Mouse (Mus musculus) kidney, adult 18-20 months (tissue): ENCODE results near the gene Jph2.

Experiments used
- DNase-seq: peaks from one replicate; pipeline ENCODE4 v3.0.0; 2021

Gene Jph2

DNA sequence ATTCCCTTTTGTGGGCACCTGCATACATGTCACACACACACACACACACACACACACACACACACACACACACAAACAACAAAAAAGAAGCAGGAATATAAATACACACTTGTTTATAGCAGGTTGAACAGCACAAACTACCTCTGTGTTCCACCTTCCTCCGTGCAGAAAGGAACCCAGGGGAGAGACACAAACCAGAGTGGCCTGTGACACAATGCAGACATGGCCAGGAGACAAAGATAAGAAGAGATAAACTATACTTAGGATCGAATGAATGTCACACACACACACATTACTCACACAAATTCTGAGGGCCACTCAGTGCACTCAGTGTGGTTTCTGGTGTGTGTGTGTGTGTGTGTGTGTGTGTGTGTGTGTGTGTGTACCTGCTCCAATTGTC lies 38.5 kb downstream of the Jph2 start:
- DNase-seq, result no peak

GRCm38 (mm10) chr2:163358662-163359061 lies 39.1 kb downstream of the Jph2 start:
- no peak for DNase-seq

DNA sequence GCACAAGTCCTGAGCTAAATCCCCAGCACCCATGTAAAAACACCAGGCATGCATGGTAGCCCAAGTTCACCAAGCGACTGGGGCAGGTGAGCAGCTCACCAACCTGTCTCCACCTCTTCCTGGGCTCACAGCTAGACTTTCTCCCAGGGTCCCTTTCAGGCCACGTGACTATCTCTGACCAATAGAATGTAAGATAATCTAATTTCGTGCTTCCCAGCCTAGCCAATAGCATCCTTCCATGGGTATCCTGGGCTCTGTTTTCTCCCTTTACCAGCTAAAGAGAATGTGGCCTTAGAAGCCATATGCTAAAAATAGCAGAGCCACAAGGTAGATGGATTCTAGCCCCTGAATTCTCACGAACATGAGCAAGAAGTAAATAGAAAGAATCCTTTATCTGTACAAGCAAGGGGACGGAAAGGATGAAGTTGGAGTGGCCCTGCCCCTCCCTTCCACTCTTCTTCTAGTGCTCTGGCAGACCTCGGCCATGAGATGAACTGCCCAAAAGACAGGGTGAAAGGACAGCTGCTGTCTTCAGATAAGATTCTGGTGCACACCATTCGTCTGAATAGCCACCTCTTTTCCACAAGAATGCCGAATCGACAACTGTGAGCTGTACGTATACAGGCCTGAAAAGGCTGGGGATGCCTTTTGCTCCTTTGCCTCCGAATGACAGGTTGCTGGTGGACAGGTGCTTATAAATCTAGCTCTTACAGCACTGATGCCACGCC lies 41.5 kb downstream of the Jph2 start:
- no peak for DNase-seq

- no peak for DNase-seq
These were observed 42.1 kb downstream of the Jph2 start for GRCm38 (mm10) chr2:163355666-163356065.

- DNase-seq, result no peak
These were observed 44.1 kb downstream of the Jph2 start for GRCm38 (mm10) chr2:163353731-163354130.

DNA sequence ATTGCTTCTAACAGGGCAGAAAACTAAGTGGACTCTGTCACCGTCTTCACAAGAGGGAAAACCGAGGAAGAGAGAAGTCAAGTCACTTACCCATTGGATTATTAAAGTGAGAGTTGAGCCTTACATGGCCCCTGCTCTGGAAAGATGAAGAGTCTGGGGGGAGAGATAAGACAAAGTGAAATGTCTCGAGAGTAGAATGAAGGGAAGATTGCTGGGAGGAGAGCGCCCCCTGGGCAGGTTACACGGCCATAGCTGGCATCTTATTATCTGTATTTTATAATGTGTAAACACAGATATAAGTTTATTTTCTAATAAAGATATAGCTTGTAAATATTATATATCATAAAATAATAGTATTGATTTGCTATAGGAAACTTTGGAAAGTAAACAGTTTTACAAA lies 47.4 kb downstream of the Jph2 start:
- DNase-seq, result no peak

DNA sequence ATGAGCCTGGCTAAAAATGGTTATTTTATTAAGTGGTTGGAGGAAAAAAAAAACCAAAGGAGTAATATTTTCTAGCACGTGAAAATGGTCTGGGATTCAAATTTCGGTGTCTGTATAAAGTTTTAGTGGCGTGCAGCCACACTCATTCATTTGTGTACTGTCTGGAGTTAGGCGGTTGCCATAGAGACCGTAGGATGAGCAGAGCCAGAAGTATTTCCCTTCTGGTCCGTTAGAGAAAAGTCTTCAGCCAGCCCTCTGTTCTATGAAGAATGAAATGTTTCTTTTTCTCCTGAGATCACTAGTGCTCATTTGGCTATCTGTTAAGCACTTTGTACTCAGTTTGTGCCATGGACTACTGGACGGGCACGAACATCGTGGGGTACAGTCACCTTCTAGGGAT lies 48.4 kb downstream of the Jph2 start:
- DNase-seq, result no peak

GRCm38 (mm10) chr2:163348677-163349076 lies 49.1 kb downstream of the Jph2 start:
- no peak for DNase-seq

- DNase-seq, result no peak
These were observed 50.1 kb downstream of the Jph2 start for GRCm38 (mm10) chr2:163347517-163348184.

- DNase-seq, result no peak
These were observed 51.3 kb downstream of the Jph2 start for GRCm38 (mm10) chr2:163346497-163346896.

GRCm38 (mm10) chr2:163344976-163345660 lies 52.7 kb downstream of the Jph2 start:
- no peak for DNase-seq

DNA sequence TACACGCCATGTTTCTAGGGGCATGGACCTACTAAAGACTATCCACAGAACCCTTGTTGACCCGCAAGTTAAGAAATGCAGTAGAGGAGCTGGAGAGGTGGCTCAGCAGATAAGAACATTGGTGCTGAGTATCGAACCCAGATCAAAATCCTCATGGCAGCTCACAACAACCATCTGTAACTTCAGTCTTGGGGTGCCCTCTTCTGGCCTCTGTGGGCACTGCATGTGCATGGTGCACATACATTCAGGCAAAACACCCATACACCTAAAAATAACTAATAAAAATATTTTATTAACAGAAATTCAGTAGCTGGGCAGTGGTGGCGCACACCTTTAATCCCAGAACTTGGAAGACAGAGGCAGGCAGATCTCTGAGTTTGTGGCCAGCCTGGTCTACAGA lies 54.1 kb downstream of the Jph2 start:
- DNase-seq, result peak; percentile 29

DNA sequence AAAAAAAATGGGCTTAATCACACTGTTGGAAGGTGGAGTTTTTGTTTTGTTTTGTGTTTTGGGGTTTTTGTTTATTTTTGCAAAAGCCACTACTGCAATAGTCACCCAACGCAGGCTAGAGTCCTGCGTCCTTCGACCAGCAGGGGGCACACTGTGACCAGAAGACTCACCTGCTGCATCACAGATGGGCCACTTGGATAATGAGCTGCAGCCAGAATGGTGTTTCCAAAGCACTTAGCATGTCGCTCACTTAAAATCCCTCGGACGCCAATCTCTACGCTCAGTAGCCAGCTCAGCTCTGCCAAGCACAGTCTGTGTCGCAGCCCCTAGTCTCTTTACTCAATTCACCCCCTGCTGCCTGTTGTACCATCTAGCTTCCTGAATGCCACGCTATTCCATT lies 57.5 kb downstream of the Jph2 start:
- peak; percentile 62 for DNase-seq

DNA sequence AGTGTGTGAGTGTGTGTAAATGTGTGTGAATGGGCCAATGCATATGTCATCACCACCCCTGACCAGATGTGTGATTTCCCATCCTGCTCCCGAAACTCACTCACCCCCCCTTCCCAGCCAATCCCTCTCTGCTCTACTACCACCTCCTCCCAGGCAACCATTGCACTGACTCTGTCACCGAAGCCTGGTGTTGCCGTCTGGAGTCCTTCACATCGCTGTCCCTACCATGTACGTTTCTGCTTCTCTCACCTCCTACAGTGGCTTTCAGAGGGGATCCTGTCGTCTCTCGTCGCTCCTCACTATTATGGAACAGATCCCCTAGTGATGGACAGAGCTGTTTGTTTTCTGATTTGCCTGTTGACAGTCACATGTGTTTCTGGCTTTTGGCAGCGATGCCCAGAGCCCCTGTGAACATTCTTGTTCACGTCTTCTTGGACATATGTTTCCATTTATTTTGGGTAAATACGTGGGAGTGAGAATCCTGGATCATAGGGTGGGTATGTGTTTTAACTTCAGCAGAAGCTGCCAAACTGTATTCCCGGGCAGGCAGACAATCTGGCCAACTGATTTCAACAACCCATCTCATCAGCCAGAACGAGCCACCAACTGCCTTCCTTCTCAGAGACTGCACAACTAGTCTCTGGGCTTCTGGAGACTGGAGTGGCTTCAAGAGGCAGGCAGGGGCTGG lies 65.3 kb downstream of the Jph2 start:
- DNase-seq, result no peak

GRCm38 (mm10) chr2:163331423-163331822 lies 66.4 kb downstream of the Jph2 start:
- DNase-seq, result no peak

DNA sequence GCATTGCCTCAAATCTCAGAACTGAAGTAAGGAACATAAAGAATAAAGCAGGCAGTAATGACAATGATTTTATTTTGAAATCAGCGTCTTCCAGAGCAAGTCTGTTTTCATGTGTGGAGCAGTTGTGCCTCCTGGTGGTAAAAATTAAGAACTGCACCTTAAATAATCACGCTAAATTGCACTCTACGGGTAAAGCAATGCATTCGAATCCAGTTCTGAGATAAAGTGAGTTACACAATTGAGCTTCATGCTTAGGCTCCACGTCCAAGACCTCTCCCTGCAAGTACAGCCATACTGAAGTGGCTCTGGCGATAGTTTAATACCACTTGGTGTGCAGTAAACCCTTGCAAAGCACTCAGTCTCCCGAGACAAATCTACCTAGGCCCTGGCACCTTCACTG lies 67.1 kb downstream of the Jph2 start:
- DNase-seq, result peak; percentile 12

DNA sequence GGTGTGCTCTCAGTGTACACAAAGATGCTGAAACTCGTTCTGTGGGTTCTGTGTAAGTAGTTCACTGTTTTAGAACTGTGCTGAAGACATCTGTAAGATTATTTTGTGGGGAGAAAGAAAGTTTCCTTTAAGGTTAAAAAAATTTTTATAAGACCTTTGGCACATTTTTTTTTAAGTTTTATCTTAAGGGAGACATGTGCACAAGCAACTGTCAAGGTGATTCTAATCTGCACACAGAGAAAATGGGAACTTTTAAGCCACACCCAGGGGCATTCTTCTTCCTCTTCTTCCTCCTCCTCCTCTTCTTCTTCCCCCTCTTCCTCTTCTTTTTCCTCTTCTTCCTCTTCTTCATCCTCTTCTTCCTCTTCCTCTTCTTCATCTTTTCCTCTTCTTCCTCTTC lies 74.6 kb downstream of the Jph2 start:
- no peak for DNase-seq

- DNase-seq, result no peak
These were observed 79.0 kb downstream of the Jph2 start for GRCm38 (mm10) chr2:163318777-163319176.

- DNase-seq, result no peak
These were observed 80.5 kb downstream of the Jph2 start for GRCm38 (mm10) chr2:163317281-163317680.

DNA sequence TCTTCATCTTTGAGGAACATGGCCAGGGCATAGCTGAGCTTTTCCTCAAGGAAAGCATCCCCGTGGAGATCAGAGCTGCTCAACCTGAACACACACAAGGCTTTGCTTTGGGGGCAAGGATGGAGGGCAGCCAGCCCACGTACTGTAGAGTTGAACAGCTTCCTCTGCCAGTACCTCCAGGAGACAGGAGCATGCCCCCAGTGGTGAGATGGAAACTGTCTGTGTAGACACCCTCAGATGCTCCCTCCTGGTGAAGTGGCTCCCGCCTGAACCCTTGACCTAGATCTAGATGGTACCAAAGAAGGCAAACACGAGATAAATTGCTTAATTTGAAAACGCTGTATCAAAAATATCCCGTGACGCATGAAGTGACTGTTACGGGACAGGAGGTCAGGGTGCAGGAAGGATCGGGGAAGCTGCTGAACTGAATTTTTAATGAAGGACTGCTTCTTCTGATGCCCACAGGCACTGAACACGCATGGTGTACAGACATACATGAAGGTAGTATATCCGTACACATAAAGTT lies 87.6 kb downstream of the Jph2 start:
- DNase-seq, result no peak

- no peak for DNase-seq
These were observed 88.4 kb downstream of the Jph2 start for GRCm38 (mm10) chr2:163309376-163309775.

DNA sequence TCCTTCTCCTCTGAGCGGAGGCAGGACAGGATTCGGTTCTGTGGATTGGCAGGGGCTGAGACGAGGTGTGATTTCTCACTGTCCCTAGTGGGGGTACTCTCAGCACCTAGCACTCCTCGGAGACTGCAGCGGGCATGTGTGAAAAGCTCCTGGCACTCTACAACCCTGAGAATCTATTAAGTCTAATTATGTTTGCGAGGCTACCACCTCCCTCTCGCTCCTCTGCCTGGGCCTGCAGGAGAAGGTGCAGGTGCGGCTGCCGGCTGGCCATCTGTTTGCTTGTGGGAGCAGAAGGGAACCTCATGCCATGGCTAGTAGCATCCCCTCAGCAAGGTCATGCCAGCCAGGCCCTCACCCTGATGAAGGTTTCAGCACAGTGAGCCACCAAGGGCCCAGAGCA lies 94.8 kb downstream of the Jph2 start:
- no peak for DNase-seq

DNA sequence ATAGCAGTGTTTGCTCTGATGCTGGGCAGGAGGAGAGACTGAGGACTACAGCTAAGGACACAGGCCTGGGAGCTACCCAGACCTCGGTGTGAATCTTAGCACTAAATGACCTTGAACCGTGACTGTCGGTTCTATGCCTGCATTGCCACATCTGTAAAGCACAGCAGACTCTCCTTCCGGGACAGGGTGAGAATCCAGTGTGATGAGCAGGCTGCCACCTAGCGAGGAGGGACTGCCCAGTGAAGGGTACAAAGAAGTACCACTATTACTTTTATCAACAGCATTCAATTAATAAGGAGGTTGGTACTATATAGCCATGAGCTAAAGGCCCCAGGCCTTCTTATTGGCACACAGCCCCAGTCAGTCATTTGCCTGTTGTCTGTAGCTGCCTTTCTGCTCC lies 96.2 kb downstream of the Jph2 start:
- DNase-seq, result no peak
